Comparison of ENCODE assay signal across 19 mouse cellular contexts in the genomic region with DNA sequence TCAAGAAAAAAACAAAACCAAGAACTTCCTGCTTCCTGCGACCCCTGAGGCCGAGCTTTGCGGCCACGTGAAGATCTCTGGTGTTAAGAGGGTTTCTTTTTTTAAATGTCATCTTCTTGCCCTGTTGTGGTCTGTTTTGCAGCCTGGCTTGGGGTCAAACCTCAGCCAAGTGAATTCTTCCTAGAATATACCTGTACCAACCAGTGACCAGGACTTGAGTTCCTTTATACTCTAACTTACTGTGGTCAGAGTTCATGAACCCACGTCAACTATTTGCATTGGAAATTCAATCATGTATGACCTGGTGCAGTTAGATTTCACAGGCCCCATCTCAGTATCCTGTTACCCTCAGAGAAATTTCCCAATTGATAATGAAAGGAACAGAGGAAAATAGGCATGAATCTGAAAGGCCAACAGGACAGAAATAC. TPM values are rescaled to one million over a fixed set of nuclear protein-coding genes. Genes with fewer than 3 reads are reported as not detected.
DNase-seq lines count a peak whose midpoint lies in the region; ATAC-seq and TF ChIP-seq lines count a peak whose summit lies in the region.
"Had no signal": no experiment of that assay in that cellular context is flagged by ENCODE, and none has a peak within 500 bp of the region (broad histone marks: within the 10 kb centered on the region; RNA-seq: fewer than 3 reads in every experiment).

No protein-coding gene starts in this region.

- TF ChIP-seq RAD21 in CH12.LX (IDR thresholded peaks at IDR 0.05; ENCODE audit: low read depth, low read length): no peak

- 22% methylated on average over 5 of the region's 5 CpGs for WGBS in kidney, embryonic 15.5 days
- 62% methylated on average over 5 of the region's 5 CpGs for WGBS in forebrain, embryonic 10.5 days

- H3K4me1 ChIP-seq in kidney, embryonic 15.5 days: peaks cover 44% of the 10 kb centered on the region
- peaks cover 22 to 52% of the 10 kb centered on the region in 2 experiments for H3K4me1 ChIP-seq in CH12.LX (ENCODE audit: control insufficient read depth in 1 of 2, insufficient read depth in 2 of 2)
- H3K4me1 ChIP-seq in forebrain, embryonic 10.5 days: peaks cover 25% of the 10 kb centered on the region
- H3K4me1 ChIP-seq: forebrain, embryonic 12.5 days had no signal

- dilution Hi-C loops in CH12.LX (cut with MboI; ENCODE audit: extremely low pct_ligation_motif_present, extremely low pct_unique_long_range_greater_than_20kb, low sequenced_read_pairs): no loop called here

- no peak overlapping the region for H3K4me2 ChIP-seq in kidney, embryonic 15.5 days
- H3K4me2 ChIP-seq in CH12.LX (ENCODE audit: insufficient read depth, low read depth, poor library complexity, severe bottlenecking): peak overlapping the region; percentile 81
- H3K4me2 ChIP-seq: forebrain, embryonic 12.5 days; hindbrain, embryonic 13.5 days had no signal

- peak; percentile 22; the same call in 1 of the 2 replicates for TF ChIP-seq POLR2A in CH12.LX (IDR thresholded peaks at IDR 0.05; ENCODE audit: low read depth, low read length)

- no peak for DNase-seq in kidney, postnatal 4 days
- DNase-seq in spleen, postnatal 36 days (ENCODE audit: low spot score in 2 of 2): peak; percentile 40 to 45
- no peak for DNase-seq in spleen, postnatal 4 days (ENCODE audit: low spot score in 2 of 2)
- DNase-seq in CH12.LX (ENCODE audit: extremely low read depth): peak; percentile 79
- DNase-seq in layer of hippocampus, postnatal 36 days: no peak
- no peak for DNase-seq in forebrain, embryonic 10.5 days (ENCODE audit: extremely low spot score, low spot score)
- DNase-seq: adrenal gland, adult 2 months; adrenal gland, postnatal 25 days; cerebellum, adult 18-20 months; cerebellum, postnatal 10 days; gastrocnemius, postnatal 10 days; heart, adult 18-20 months; heart, postnatal 10 days had no signal

- H3K27me3 ChIP-seq in kidney, embryonic 15.5 days: no peaks in the 10 kb centered on the region
- peaks cover 3% of the 10 kb centered on the region for H3K27me3 ChIP-seq in CH12.LX (replicated peaks)
- H3K27me3 ChIP-seq in forebrain, embryonic 10.5 days (ENCODE audit: poor library complexity, severe bottlenecking): peaks cover 5% of the 10 kb centered on the region
- H3K27me3 ChIP-seq: forebrain, embryonic 12.5 days; hindbrain, embryonic 13.5 days had no signal

- peak; percentile 62; the same call in 1 of the 2 replicates for TF ChIP-seq EP300 in CH12.LX (IDR thresholded peaks at IDR 0.05; ENCODE audit: low read length)

- no peaks in the 10 kb centered on the region for H3K79me2 ChIP-seq in CH12.LX (replicated peaks; ENCODE audit: control insufficient read depth, extremely low read depth, insufficient read depth, poor library complexity, severe bottlenecking)

- H3K27ac ChIP-seq in kidney, embryonic 15.5 days: peak overlapping the region; percentile 81
- peak overlapping the region; percentile 63 for H3K27ac ChIP-seq in CH12.LX (ENCODE audit: insufficient read depth, low read depth)
- H3K27ac ChIP-seq in forebrain, embryonic 10.5 days: no peak overlapping the region
- H3K27ac ChIP-seq: forebrain, embryonic 12.5 days; heart, embryonic 10.5 days; hindbrain, embryonic 13.5 days; hindbrain, postnatal 0 days had no signal

- no peak overlapping the region for H3K9ac ChIP-seq in kidney, embryonic 15.5 days
- no peak overlapping the region for H3K9ac ChIP-seq in CH12.LX (ENCODE audit: insufficient read depth, low read depth)
- H3K9ac ChIP-seq: forebrain, embryonic 12.5 days; hindbrain, embryonic 13.5 days had no signal

- no peaks in the 10 kb centered on the region for H3K9me3 ChIP-seq in kidney, embryonic 15.5 days (replicated peaks)
- H3K9me3 ChIP-seq in CH12.LX (replicated peaks; ENCODE audit: low read length): peaks cover 8% of the 10 kb centered on the region
- H3K9me3 ChIP-seq in forebrain, embryonic 10.5 days: no peaks in the 10 kb centered on the region
- H3K9me3 ChIP-seq: forebrain, embryonic 12.5 days; heart, embryonic 10.5 days; hindbrain, embryonic 13.5 days had no signal

- TF ChIP-seq CTCF in CH12.LX (conservative IDR thresholded peaks at IDR 0.05 in 1 of 2, IDR thresholded peaks at IDR 0.05 in 1 of 2; ENCODE audit: low read depth in 2 of 2, low read length in 2 of 2): no peak

- H3K4me3 ChIP-seq in kidney, embryonic 15.5 days (replicated peaks): no peak overlapping the region
- H3K4me3 ChIP-seq in CH12.LX (replicated peaks in 1 of 3; ENCODE audit: low read depth in 2 of 3, low read length in 2 of 3, poor library complexity in 1 of 3): no peak overlapping the region
- no peak overlapping the region for H3K4me3 ChIP-seq in forebrain, embryonic 10.5 days
- H3K4me3 ChIP-seq: forebrain, embryonic 12.5 days; heart, embryonic 10.5 days; hindbrain, embryonic 13.5 days had no signal

- H3K36me3 ChIP-seq in kidney, embryonic 15.5 days: peaks cover 5% of the 10 kb centered on the region; the same call in 1 of the 2 replicates
- peaks cover 3% of the 10 kb centered on the region in 2 experiments for H3K36me3 ChIP-seq in CH12.LX (replicated peaks in 1 of 2; ENCODE audit: control insufficient read depth in 1 of 2, insufficient read depth in 1 of 2, low read length in 1 of 2)
- peaks cover 22% of the 10 kb centered on the region for H3K36me3 ChIP-seq in forebrain, embryonic 10.5 days (replicated peaks)

- in situ Hi-C loops in CH12.LX (cut with MboI; ENCODE audit: low pct_ligation_motif_present, low pct_unique_long_range_greater_than_20kb, low sequenced_read_pairs): no loop called here

- 0 out of 2 replicates have a peak, but pooled peaks have one; percentile 13 for ATAC-seq in kidney, embryonic 15.5 days (replicated peaks; ENCODE audit: low FRiP score)
- ATAC-seq: forebrain, embryonic 16.5 days; hindbrain, postnatal 0 days had no signal

TF ChIP-seq in CH12.LX, 34 proteins besides CTCF, POLR2A, EP300 and RAD21 (continues in another document):
- TF ChIP-seq MYC (IDR thresholded peaks at IDR 0.05; ENCODE audit: low read depth, low read length) (peak; percentile 53; the same call in 1 of the 2 replicates), GABPA (IDR thresholded peaks at IDR 0.05; ENCODE audit: insufficient replicate concordance, low read depth, low read length) (no peak), CHD2 (IDR thresholded peaks at IDR 0.05; ENCODE audit: low read length) (0 out of 2 replicates have a peak, but pooled peaks have one; percentile 38), ZMIZ1 (IDR thresholded peaks at IDR 0.05; ENCODE audit: low read depth, low read length) (no peak; the same call in 1 of the 2 replicates), TBP (conservative IDR thresholded peaks at IDR 0.05; ENCODE audit: low read depth, low read length) (peak; percentile 67; the same call in 1 of the 2 replicates), SIN3A (IDR thresholded peaks at IDR 0.05; ENCODE audit: low read length) (no peak), KAT2A (IDR thresholded peaks at IDR 0.05; ENCODE audit: insufficient replicate concordance, low read length) (no peak), MAFK (IDR thresholded peaks at IDR 0.05; ENCODE audit: insufficient replicate concordance, low read length) (no peak), NELFE (IDR thresholded peaks at IDR 0.05; ENCODE audit: low read depth, low read length) (no peak), MXI1 (IDR thresholded peaks at IDR 0.05; ENCODE audit: low read depth, low read length) (0 out of 2 replicates have a peak, but pooled peaks have one; percentile 29), CHD1 (IDR thresholded peaks at IDR 0.05; ENCODE audit: low read depth, low read length) (no peak), ZNF384 (IDR thresholded peaks at IDR 0.05; ENCODE audit: low read depth, low read length) (peak; percentile 56), MAX (IDR thresholded peaks at IDR 0.05; ENCODE audit: low read length) (peak; percentile 55), ZC3H11A (IDR thresholded peaks at IDR 0.05; ENCODE audit: low read depth, low read length) (no peak), PAX5 (IDR thresholded peaks at IDR 0.05; ENCODE audit: low read length) (no peak), USF2 (conservative IDR thresholded peaks at IDR 0.05; ENCODE audit: low read depth, low read length) (no peak), UBTF (IDR thresholded peaks at IDR 0.05; ENCODE audit: low read depth, low read length) (no peak), ETS1 (conservative IDR thresholded peaks at IDR 0.05; ENCODE audit: low read depth, low read length) (peak; percentile 60), E2F4 (IDR thresholded peaks at IDR 0.05; ENCODE audit: insufficient replicate concordance, low read depth, low read length) (no peak), SMC3 (IDR thresholded peaks at IDR 0.05; ENCODE audit: low read depth, low read length) (no peak), BHLHE40 (IDR thresholded peaks at IDR 0.05; ENCODE audit: low read depth, low read length) (peak; percentile 68), MEF2A (IDR thresholded peaks at IDR 0.05; ENCODE audit: borderline replicate concordance, low read depth, low read length) (0 out of 2 replicates have a peak, but pooled peaks have one; percentile 15), ELF1 (IDR thresholded peaks at IDR 0.05; ENCODE audit: low read depth, low read length) (peak; percentile 36; the same call in 1 of the 2 replicates), RCOR1 (conservative IDR thresholded peaks at IDR 0.05; ENCODE audit: low read depth, low read length) (no peak), HCFC1 (IDR thresholded peaks at IDR 0.05; ENCODE audit: low read depth, low read length) (0 out of 2 replicates have a peak, but pooled peaks have one; percentile 19), JUN (IDR thresholded peaks at IDR 0.05; ENCODE audit: insufficient read depth, low read depth, low read length) (no peak), MAZ (IDR thresholded peaks at IDR 0.05; ENCODE audit: low read depth, low read length) (no peak), POLR2AphosphoS2 (IDR thresholded peaks at IDR 0.05; ENCODE audit: low read depth, low read length) (no peak)

RNA-seq across cellular contexts. Expression of gene Mlxip, which starts 15.1 kb away (rescaled TPM):
- 18.5 and 18.7 TPM in 2 replicates for polyA plus RNA-seq in kidney, embryonic 15.5 days (2015; fragmentation: Nextera tagmentation; extraction: Ambion mirVana)
- total RNA-seq in CH12.LX (2012; rRNA removed) (5.8 and 7.4 TPM in 2 replicates), CH12.LX (2014; rRNA removed) (4.3 and 4.4 TPM in 2 replicates)
- polyA plus RNA-seq in CH12.LX (2012; ENCODE audit: insufficient read length, low read depth): 15.4 and 17.9 TPM in 2 replicates
- 10 to 100 TPM; 19.3 to 21.3 TPM for total RNA-seq in layer of hippocampus, postnatal 36 days (2021)
- 16.7 and 17.9 TPM in 2 replicates for polyA plus RNA-seq in forebrain, embryonic 10.5 days (2016; fragmentation: Nextera tagmentation; extraction: Ambion mirVana)

RNA-seq across cellular contexts. Expression of gene Bcl7a, which starts 35.9 kb away (rescaled TPM):
- polyA plus RNA-seq in kidney, embryonic 15.5 days (2015; fragmentation: Nextera tagmentation; extraction: Ambion mirVana): 41.7 and 42.5 TPM in 2 replicates
- total RNA-seq in CH12.LX (2012; rRNA removed) (3.6 and 4.3 TPM in 2 replicates), CH12.LX (2014; rRNA removed) (1.9 and 2.3 TPM in 2 replicates)
- polyA plus RNA-seq in CH12.LX (2012; ENCODE audit: insufficient read length, low read depth): 6.3 and 7.2 TPM in 2 replicates
- total RNA-seq in layer of hippocampus, postnatal 36 days (2021): 10 to 100 TPM; 61.7 to 66.0 TPM
- 38.4 and 41.8 TPM in 2 replicates for polyA plus RNA-seq in forebrain, embryonic 10.5 days (2016; fragmentation: Nextera tagmentation; extraction: Ambion mirVana)

Comparison
In these comparisons a context has a peak if more than half of its experiments do, and no peak if none do; other contexts are left out.
1. DNase-seq: peak in spleen, postnatal 36 days (2 of 2) and CH12.LX (single experiment); none in kidney, postnatal 4 days (0 of 2), spleen, postnatal 4 days (0 of 2), layer of hippocampus, postnatal 36 days (0 of 2) and forebrain, embryonic 10.5 days (single experiment).